ENCODE assay signal across 10 mouse cellular contexts in genomic region chr1:45627840-45628239, GRCm38 (mm10).
A peak's percentile ranks its signal among the peaks of the same experiment; 100 is the strongest.
DNase-seq lines count a peak whose midpoint lies in the region; ATAC-seq and TF ChIP-seq lines count a peak whose summit lies in the region.
"Had no signal": no experiment of that assay in that cellular context is flagged by ENCODE, and none has a peak within 500 bp of the region (broad histone marks: within the 10 kb centered on the region; RNA-seq: fewer than 3 reads in every experiment).

No protein-coding gene starts in this region.

- H3K9me3 ChIP-seq in forebrain, postnatal 0 days (ENCODE audit: low read length), result 0 out of 2 replicates have a peak, but pooled peaks cover 6% of the 10 kb centered on the region
- no peaks in the 10 kb centered on the region for H3K9me3 ChIP-seq in forebrain, embryonic 15.5 days
- H3K9me3 ChIP-seq: neural tube, embryonic 13.5 days had no signal

- no peak overlapping the region for H3K27ac ChIP-seq in forebrain, postnatal 0 days (ENCODE audit: low read depth, low read length)
- no peak overlapping the region for H3K27ac ChIP-seq in forebrain, embryonic 15.5 days (replicated peaks)
- H3K27ac ChIP-seq: heart, embryonic 15.5 days; neural tube, embryonic 13.5 days had no signal

- H3K4me1 ChIP-seq in forebrain, postnatal 0 days (ENCODE audit: insufficient read depth), result no peaks in the 10 kb centered on the region
- no peaks in the 10 kb centered on the region for H3K4me1 ChIP-seq in forebrain, embryonic 15.5 days
- H3K4me1 ChIP-seq: heart, embryonic 15.5 days; neural tube, embryonic 13.5 days had no signal

- no peak overlapping the region for H3K9ac ChIP-seq in forebrain, postnatal 0 days
- no peak overlapping the region for H3K9ac ChIP-seq in forebrain, embryonic 15.5 days (replicated peaks)
- H3K9ac ChIP-seq: heart, embryonic 15.5 days; neural tube, embryonic 13.5 days had no signal

- 30% methylated on average over 2 of the region's 2 CpGs for WGBS in forebrain, postnatal 0 days
- 26% methylated on average over 2 of the region's 2 CpGs for WGBS in forebrain, embryonic 15.5 days

- no peak overlapping the region for H3K4me3 ChIP-seq in forebrain, postnatal 0 days (ENCODE audit: low read depth, low read length)
- no peak overlapping the region for H3K4me3 ChIP-seq in forebrain, embryonic 15.5 days
- H3K4me3 ChIP-seq: heart, embryonic 15.5 days; neural tube, embryonic 13.5 days had no signal

- ATAC-seq in forebrain, postnatal 0 days, result peak; percentile 42; the same call in 1 of the 2 replicates
- no peak for ATAC-seq in forebrain, embryonic 15.5 days (replicated peaks)
- no peak for ATAC-seq in megakaryocyte, adult 5-6 weeks (ENCODE audit: poor library complexity, severe bottlenecking)

- H3K36me3 ChIP-seq in forebrain, postnatal 0 days (ENCODE audit: insufficient read depth), result no peaks in the 10 kb centered on the region
- H3K36me3 ChIP-seq in forebrain, embryonic 15.5 days, result no peaks in the 10 kb centered on the region
- H3K36me3 ChIP-seq: heart, embryonic 15.5 days; neural tube, embryonic 13.5 days had no signal

- H3K27me3 ChIP-seq in forebrain, postnatal 0 days (ENCODE audit: insufficient read depth, low read length), result no peaks in the 10 kb centered on the region
- H3K27me3 ChIP-seq in forebrain, embryonic 15.5 days, result no peaks in the 10 kb centered on the region
- H3K27me3 ChIP-seq: heart, embryonic 15.5 days; neural tube, embryonic 13.5 days had no signal

- peak; percentile 13 for DNase-seq in forebrain, postnatal 0 days
- DNase-seq in urinary bladder, postnatal 25 days (ENCODE audit: low spot score), result peak; percentile 26
- no peak for DNase-seq in urinary bladder, postnatal 10 days (ENCODE audit: low spot score)
- peak; percentile 12 to 49 for DNase-seq in heart, adult 9 months (ENCODE audit: low spot score in 2 of 2)
- peak; percentile 10 to 14 for DNase-seq in layer of hippocampus, postnatal 10 days (ENCODE audit: low spot score in 2 of 2)
- peak; percentile 60 for DNase-seq in retina, postnatal 1 day

- peak; percentile 55 for TF ChIP-seq CTCF in forebrain, postnatal 0 days (IDR thresholded peaks at IDR 0.05; ENCODE audit: low read depth)

- H3K4me2 ChIP-seq in forebrain, postnatal 0 days (ENCODE audit: low read depth), result no peak overlapping the region
- H3K4me2 ChIP-seq in forebrain, embryonic 15.5 days (replicated peaks), result no peak overlapping the region
- H3K4me2 ChIP-seq: heart, embryonic 15.5 days; neural tube, embryonic 13.5 days had no signal
